Mouse (Mus musculus): ENCODE results near the gene BB287469. TPM values are rescaled to one million over a fixed set of nuclear protein-coding genes. Genes with fewer than 3 reads are reported as not detected.
"Not testable (repeated sequence)": the region's sequence is repeated elsewhere in the genome, so short reads cannot be mapped to it uniquely, and the experiment has no call there.

BB287469 gene
- polyA plus RNA-seq, 2 experiments, result not detected

DNA sequence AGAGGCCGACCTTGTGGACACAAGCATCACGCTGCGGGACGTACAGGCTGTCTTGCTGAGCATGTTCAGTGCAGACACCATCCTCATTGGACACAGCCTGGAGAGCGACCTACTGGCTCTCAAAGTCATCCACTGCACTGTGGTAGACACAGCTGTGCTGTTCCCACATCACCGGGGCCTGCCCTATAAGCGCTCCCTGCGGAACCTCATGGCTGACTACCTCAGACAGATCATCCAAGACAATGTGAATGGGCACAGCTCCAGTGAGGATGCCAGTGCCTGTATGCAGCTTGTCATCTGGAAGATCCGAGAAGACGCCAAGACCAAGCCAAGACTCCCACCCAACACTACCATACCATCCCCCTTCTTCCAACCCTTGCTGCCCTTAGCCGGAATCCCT lies 47.3 kb downstream of the BB287469 start:
- H3K4me3 ChIP-seq (replicated peaks; ENCODE audit: low read length); H3K9me3 ChIP-seq (ENCODE audit: control insufficient read depth, low read length); DNase-seq (ENCODE audit: low spot score); H3K4me2 ChIP-seq (replicated peaks; ENCODE audit: low read depth, low read length, severe bottlenecking); H3K27me3 ChIP-seq (ENCODE audit: control insufficient read depth, insufficient read depth, low read length); H3K36me3 ChIP-seq (ENCODE audit: control insufficient read depth, insufficient read depth, low read length); H3K4me1 ChIP-seq (ENCODE audit: control insufficient read depth, insufficient read depth, low read length); ATAC-seq (ENCODE audit: low FRiP score, low read depth); H3K27ac ChIP-seq (replicated peaks; ENCODE audit: low read depth, low read length); H3K9ac ChIP-seq (ENCODE audit: low read depth, low read length, severe bottlenecking): not testable (repeated sequence)
- WGBS, result 94% methylated on average over 8 of the region's 11 CpGs

DNA sequence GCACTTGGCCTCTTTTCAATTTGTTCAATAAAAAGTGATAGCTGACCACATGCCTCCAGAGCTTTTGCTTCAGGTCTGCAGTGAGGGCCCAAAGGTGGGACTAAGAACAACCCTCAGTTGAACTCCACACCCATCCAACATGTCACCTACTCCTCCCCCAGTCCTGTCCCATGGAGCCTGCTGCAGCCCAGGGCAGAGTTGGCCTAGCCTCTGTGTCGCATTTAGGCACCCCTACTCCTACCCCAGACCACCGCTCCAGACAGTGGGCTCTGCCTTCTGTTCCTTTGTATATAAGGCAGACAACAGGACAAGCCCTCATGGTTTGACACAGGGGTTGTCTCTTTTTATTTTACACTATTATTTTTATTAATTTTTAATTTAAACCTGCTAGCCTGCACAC lies 47.7 kb downstream of the BB287469 start:
- H3K9ac ChIP-seq (ENCODE audit: low read depth, low read length, severe bottlenecking); ATAC-seq (ENCODE audit: low FRiP score, low read depth); H3K4me2 ChIP-seq (replicated peaks; ENCODE audit: low read depth, low read length, severe bottlenecking); H3K4me3 ChIP-seq (replicated peaks; ENCODE audit: low read length); DNase-seq (ENCODE audit: low spot score); H3K27ac ChIP-seq (replicated peaks; ENCODE audit: low read depth, low read length); H3K9me3 ChIP-seq (ENCODE audit: control insufficient read depth, low read length); H3K4me1 ChIP-seq (ENCODE audit: control insufficient read depth, insufficient read depth, low read length); H3K36me3 ChIP-seq (ENCODE audit: control insufficient read depth, insufficient read depth, low read length); H3K27me3 ChIP-seq (ENCODE audit: control insufficient read depth, insufficient read depth, low read length): not testable (repeated sequence)
- WGBS, result 92% methylated on average over 2 of the region's 2 CpGs

Other genes starting within 250 kb of the BB287469 start
- not detected in 2 replicates for gene Oog1, start 213.9 kb upstream of the BB287469 start, polyA plus RNA-seq (2012; rRNA removed)
- gene Oog1, start 213.9 kb upstream of the BB287469 start, polyA plus RNA-seq (2014; fragmentation: Nextera tagmentation; extraction: Ambion mirVana), result not detected in 2 replicates
- gene Gm4027, start 197.7 kb upstream of the BB287469 start, polyA plus RNA-seq (2012; rRNA removed), result not detected in 2 replicates
- gene Gm4027, start 197.7 kb upstream of the BB287469 start, polyA plus RNA-seq (2014; fragmentation: Nextera tagmentation; extraction: Ambion mirVana), result not detected in 2 replicates
- not detected in 2 replicates for gene Gm16381, start 172.0 kb upstream of the BB287469 start, polyA plus RNA-seq (2012; rRNA removed)
- gene Gm16381, start 172.0 kb upstream of the BB287469 start, polyA plus RNA-seq (2014; fragmentation: Nextera tagmentation; extraction: Ambion mirVana), result not detected in 2 replicates
- not detected in 2 replicates for gene Gm21319, start 40.8 kb upstream of the BB287469 start, polyA plus RNA-seq (2012; rRNA removed)
- gene Gm21319, start 40.8 kb upstream of the BB287469 start, polyA plus RNA-seq (2014; fragmentation: Nextera tagmentation; extraction: Ambion mirVana), result not detected in 2 replicates
- gene Gm21936, start 21.1 kb upstream of the BB287469 start, polyA plus RNA-seq (2012; rRNA removed), result not detected in 2 replicates
- not detected in 2 replicates for gene Gm21936, start 21.1 kb upstream of the BB287469 start, polyA plus RNA-seq (2014; fragmentation: Nextera tagmentation; extraction: Ambion mirVana)
- gene Gm2001, start 25.8 kb downstream of the BB287469 start, polyA plus RNA-seq (2012; rRNA removed), result not detected in 2 replicates
- not detected in 2 replicates for gene Gm2001, start 25.8 kb downstream of the BB287469 start, polyA plus RNA-seq (2014; fragmentation: Nextera tagmentation; extraction: Ambion mirVana)
- not detected in 2 replicates for gene Gm2016, start 57.5 kb downstream of the BB287469 start, polyA plus RNA-seq (2012; rRNA removed)
- not detected in 2 replicates for gene Gm2016, start 57.5 kb downstream of the BB287469 start, polyA plus RNA-seq (2014; fragmentation: Nextera tagmentation; extraction: Ambion mirVana)
- gene Gm2022, start 78.8 kb downstream of the BB287469 start, polyA plus RNA-seq (2012; rRNA removed), result not detected in 2 replicates
- gene Gm2022, start 78.8 kb downstream of the BB287469 start, polyA plus RNA-seq (2014; fragmentation: Nextera tagmentation; extraction: Ambion mirVana), result not detected in 2 replicates
- not detected in 2 replicates for gene Gm2035, start 103.3 kb downstream of the BB287469 start, polyA plus RNA-seq (2012; rRNA removed)
- gene Gm2035, start 103.3 kb downstream of the BB287469 start, polyA plus RNA-seq (2014; fragmentation: Nextera tagmentation; extraction: Ambion mirVana), result not detected in 2 replicates
- not detected in 2 replicates for gene Gm2042, start 137.5 kb downstream of the BB287469 start, polyA plus RNA-seq (2012; rRNA removed)
- gene Gm2042, start 137.5 kb downstream of the BB287469 start, polyA plus RNA-seq (2014; fragmentation: Nextera tagmentation; extraction: Ambion mirVana), result not detected in 2 replicates
- not detected in 2 replicates for gene Gm2075, start 195.3 kb downstream of the BB287469 start, polyA plus RNA-seq (2012; rRNA removed)
- not detected in 2 replicates for gene Gm2075, start 195.3 kb downstream of the BB287469 start, polyA plus RNA-seq (2014; fragmentation: Nextera tagmentation; extraction: Ambion mirVana)
- gene Gm6803, start 202.2 kb downstream of the BB287469 start, polyA plus RNA-seq (2012; rRNA removed), result not detected in 2 replicates
- gene Gm6803, start 202.2 kb downstream of the BB287469 start, polyA plus RNA-seq (2014; fragmentation: Nextera tagmentation; extraction: Ambion mirVana), result not detected in 2 replicates
- gene Gm2056, start 210.4 kb downstream of the BB287469 start, polyA plus RNA-seq (2012; rRNA removed), result not detected in 2 replicates
- not detected in 2 replicates for gene Gm2056, start 210.4 kb downstream of the BB287469 start, polyA plus RNA-seq (2014; fragmentation: Nextera tagmentation; extraction: Ambion mirVana)

Measured in limb, embryonic 14.5 days (tissue).